In the genomic region with DNA sequence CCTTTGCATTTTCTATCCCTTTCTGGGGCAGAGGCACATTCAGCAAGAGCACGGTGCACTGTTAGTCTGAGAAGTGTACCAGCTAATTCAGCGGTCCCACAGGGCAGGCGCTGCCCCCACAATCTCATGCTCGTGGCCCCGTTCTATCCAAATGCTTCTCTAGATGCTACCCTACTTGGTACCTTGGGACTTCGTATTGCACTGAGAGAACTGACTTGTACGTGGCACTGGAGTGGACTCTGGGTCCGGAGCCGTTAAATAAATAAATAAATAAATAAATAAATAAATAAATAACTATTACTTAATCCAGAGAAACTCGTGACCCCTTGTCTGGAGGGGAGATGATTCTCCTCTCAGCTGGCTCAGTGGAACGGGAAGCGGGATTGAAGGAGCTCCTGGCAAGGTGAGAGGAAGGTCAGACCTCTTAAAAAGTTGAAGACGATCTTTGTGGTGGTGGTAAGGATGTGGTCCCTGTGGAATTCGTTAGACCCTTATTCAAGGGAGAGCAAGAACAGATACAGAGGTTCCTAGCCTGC, we compare ENCODE assay signal across 10 mouse cellular contexts. TPM values are rescaled to one million over a fixed set of nuclear protein-coding genes. Genes with fewer than 3 reads are reported as not detected.
DNase-seq lines count a peak whose midpoint lies in the region; ATAC-seq and TF ChIP-seq lines count a peak whose summit lies in the region.
"Had no signal": no experiment of that assay in that cellular context is flagged by ENCODE, and none has a peak within 500 bp of the region (broad histone marks: within the 10 kb centered on the region; RNA-seq: fewer than 3 reads in every experiment).

No protein-coding gene starts in this region.

- no peak for DNase-seq in heart, postnatal 4 days
- no peak for DNase-seq in stomach, postnatal 0 days (ENCODE audit: low spot score)
- no peak for DNase-seq in liver, postnatal 0 days
- no peak for DNase-seq in MN1 (ENCODE audit: low spot score)
- DNase-seq in gastrocnemius, postnatal 14 days = no peak

- no peak overlapping the region for H3K27ac ChIP-seq in heart, embryonic 11.5 days (ENCODE audit: low read depth, low read length)
- no peak overlapping the region for H3K27ac ChIP-seq in stomach, embryonic 14.5 days (ENCODE audit: low read length)
- H3K27ac ChIP-seq in stomach, postnatal 0 days (replicated peaks) = no peak overlapping the region
- H3K27ac ChIP-seq in limb, embryonic 13.5 days = no peak overlapping the region
- H3K27ac ChIP-seq in liver, postnatal 0 days (ENCODE audit: low read depth) = no peak overlapping the region
- H3K27ac ChIP-seq: limb, embryonic 15.5 days had no signal

- TF ChIP-seq CTCF in stomach, postnatal 0 days (IDR thresholded peaks at IDR 0.05; ENCODE audit: low read depth) = no peak
- no peak for TF ChIP-seq CTCF in liver, postnatal 0 days (IDR thresholded peaks at IDR 0.05; ENCODE audit: low read depth)

- H3K4me3 ChIP-seq in heart, embryonic 11.5 days (ENCODE audit: low read depth, low read length) = peak overlapping the region; percentile 46; the same call in 1 of the 2 replicates
- peak overlapping the region; percentile 27; the same call in 1 of the 2 replicates for H3K4me3 ChIP-seq in stomach, embryonic 14.5 days (ENCODE audit: low read depth, low read length)
- no peak overlapping the region for H3K4me3 ChIP-seq in stomach, postnatal 0 days (ENCODE audit: low read depth, low read length)
- H3K4me3 ChIP-seq in limb, embryonic 13.5 days = peak overlapping the region; percentile 46
- H3K4me3 ChIP-seq in liver, postnatal 0 days (ENCODE audit: low read depth, low read length) = no peak overlapping the region

- H3K4me1 ChIP-seq in heart, embryonic 11.5 days (ENCODE audit: control insufficient read depth, insufficient read depth, low read length) = peaks cover 6% of the 10 kb centered on the region; the same call in 1 of the 2 replicates
- 0 out of 2 replicates have a peak, but pooled peaks cover 5% of the 10 kb centered on the region for H3K4me1 ChIP-seq in stomach, embryonic 14.5 days (ENCODE audit: control insufficient read depth, insufficient read depth, low read length)
- peaks cover 2% of the 10 kb centered on the region; the same call in 1 of the 2 replicates for H3K4me1 ChIP-seq in stomach, postnatal 0 days (replicated peaks; ENCODE audit: control insufficient read depth, insufficient read depth)
- H3K4me1 ChIP-seq in limb, embryonic 13.5 days = peaks cover 8% of the 10 kb centered on the region
- H3K4me1 ChIP-seq in liver, postnatal 0 days (ENCODE audit: insufficient read depth) = peaks cover 3% of the 10 kb centered on the region; the same call in 1 of the 2 replicates

- 25% methylated on average over 14 of the region's 14 CpGs for WGBS in heart, embryonic 11.5 days (ENCODE audit: insufficient replicate concordance)
- 37% methylated on average over 14 of the region's 14 CpGs for WGBS in stomach, embryonic 14.5 days
- WGBS in stomach, postnatal 0 days = 43% methylated on average over 14 of the region's 14 CpGs
- WGBS in limb, embryonic 13.5 days = 37% methylated on average over 14 of the region's 14 CpGs
- 29% methylated on average over 14 of the region's 14 CpGs for WGBS in liver, postnatal 0 days (ENCODE audit: insufficient replicate concordance)

- intact Hi-C loops in gastrocnemius, postnatal 14 days (cut with DNase I; ENCODE audit: low total_unique reads) = no loop called here

- no peak for TF ChIP-seq EP300 in stomach, postnatal 0 days (optimal IDR thresholded peaks at IDR 0.05)
- TF ChIP-seq EP300 in liver, postnatal 0 days (IDR thresholded peaks at IDR 0.05; ENCODE audit: low read depth) = no peak

- no peaks in the 10 kb centered on the region for H3K9me3 ChIP-seq in heart, embryonic 11.5 days (replicated peaks; ENCODE audit: control insufficient read depth, low read length)
- no peaks in the 10 kb centered on the region for H3K9me3 ChIP-seq in stomach, embryonic 14.5 days (ENCODE audit: control insufficient read depth, low read depth, low read length)
- H3K9me3 ChIP-seq in stomach, postnatal 0 days (ENCODE audit: control insufficient read depth, low read length) = no peaks in the 10 kb centered on the region
- H3K9me3 ChIP-seq in limb, embryonic 13.5 days = no peaks in the 10 kb centered on the region
- H3K9me3 ChIP-seq in liver, postnatal 0 days (ENCODE audit: low read length) = no peaks in the 10 kb centered on the region
- H3K9me3 ChIP-seq: limb, embryonic 15.5 days had no signal

- no peak overlapping the region for H3K9ac ChIP-seq in heart, embryonic 11.5 days (ENCODE audit: low read depth, low read length)
- no peak overlapping the region for H3K9ac ChIP-seq in stomach, embryonic 14.5 days (replicated peaks; ENCODE audit: low read depth, low read length)
- H3K9ac ChIP-seq in stomach, postnatal 0 days (ENCODE audit: low read length) = no peak overlapping the region
- no peak overlapping the region for H3K9ac ChIP-seq in limb, embryonic 13.5 days
- no peak overlapping the region for H3K9ac ChIP-seq in liver, postnatal 0 days (replicated peaks)
- H3K9ac ChIP-seq: limb, embryonic 15.5 days had no signal

- no peak overlapping the region; the same call in 1 of the 2 replicates for H3K4me2 ChIP-seq in heart, embryonic 11.5 days
- no peak overlapping the region for H3K4me2 ChIP-seq in stomach, embryonic 14.5 days (replicated peaks; ENCODE audit: low read depth, low read length)
- H3K4me2 ChIP-seq in stomach, postnatal 0 days (replicated peaks; ENCODE audit: low read depth) = no peak overlapping the region
- H3K4me2 ChIP-seq in limb, embryonic 13.5 days (replicated peaks) = peak overlapping the region; percentile 81; the same call in 1 of the 2 replicates
- H3K4me2 ChIP-seq in liver, postnatal 0 days (ENCODE audit: low read depth, low read length) = no peak overlapping the region

- ATAC-seq in heart, embryonic 11.5 days (replicated peaks; ENCODE audit: insufficient number of reproducible peaks, low FRiP score, low TSS enrichment) = no peak
- ATAC-seq in stomach, embryonic 14.5 days (ENCODE audit: insufficient number of reproducible peaks, insufficient read depth, low FRiP score, low read depth) = no peak
- ATAC-seq in stomach, postnatal 0 days (ENCODE audit: low FRiP score, low TSS enrichment) = no peak
- ATAC-seq in limb, embryonic 13.5 days (ENCODE audit: low FRiP score, low read depth) = no peak
- no peak for ATAC-seq in liver, postnatal 0 days

- H3K36me3 ChIP-seq in heart, embryonic 11.5 days (ENCODE audit: control insufficient read depth, insufficient read depth, low read length) = no peaks in the 10 kb centered on the region
- H3K36me3 ChIP-seq in stomach, embryonic 14.5 days (ENCODE audit: control insufficient read depth, insufficient read depth, low read length) = no peaks in the 10 kb centered on the region
- H3K36me3 ChIP-seq in stomach, postnatal 0 days (ENCODE audit: control insufficient read depth, insufficient read depth, low read length) = no peaks in the 10 kb centered on the region
- H3K36me3 ChIP-seq in limb, embryonic 13.5 days = no peaks in the 10 kb centered on the region
- H3K36me3 ChIP-seq in liver, postnatal 0 days (replicated peaks; ENCODE audit: insufficient read depth, low read length) = no peaks in the 10 kb centered on the region
- H3K36me3 ChIP-seq: limb, embryonic 15.5 days had no signal

- H3K27me3 ChIP-seq in heart, embryonic 11.5 days (ENCODE audit: control insufficient read depth, insufficient read depth, low read length) = peaks cover 47% of the 10 kb centered on the region
- peaks cover 22% of the 10 kb centered on the region for H3K27me3 ChIP-seq in stomach, embryonic 14.5 days (ENCODE audit: control insufficient read depth, insufficient read depth, low read length)
- H3K27me3 ChIP-seq in stomach, postnatal 0 days (ENCODE audit: control insufficient read depth, insufficient read depth, low read length) = 0 out of 2 replicates have a peak, but pooled peaks cover 6% of the 10 kb centered on the region
- peaks cover 67% of the 10 kb centered on the region for H3K27me3 ChIP-seq in limb, embryonic 13.5 days
- H3K27me3 ChIP-seq in liver, postnatal 0 days (ENCODE audit: insufficient read depth, low read length) = peaks cover 31% of the 10 kb centered on the region

RNA-seq across cellular contexts. Expression of a gene that starts 0.6 kb away (rescaled TPM):
- polyA plus RNA-seq in heart, embryonic 11.5 days (2014; fragmentation: Nextera tagmentation; extraction: Ambion mirVana) = not detected in 2 replicates
- total RNA-seq in heart, postnatal 4 days (2021) = 1 to 10 TPM; 1.4 to 1.5 TPM
- not detected in 2 replicates for polyA plus RNA-seq in stomach, embryonic 14.5 days (2014; fragmentation: Nextera tagmentation; extraction: Ambion mirVana)
- 1.3 TPM in 2 replicates for polyA plus RNA-seq in stomach, postnatal 0 days (2015; fragmentation: Nextera tagmentation; extraction: Ambion mirVana)
- not detected in 2 replicates for polyA plus RNA-seq in limb, embryonic 13.5 days (2015; fragmentation: Nextera tagmentation; extraction: Ambion mirVana)
- not detected in 2 replicates for polyA plus RNA-seq in liver, postnatal 0 days (2015; fragmentation: Nextera tagmentation; extraction: Ambion mirVana)
- total RNA-seq in gastrocnemius, postnatal 14 days (2021) = 1 to 10 TPM in 1 of 2 experiments, under 1 TPM in 1; 0.55 to 1.3 TPM
- total RNA-seq: common myeloid progenitor, adult 5-6 weeks had no signal

RNA-seq across cellular contexts. Expression of a gene that starts 59.8 kb away (rescaled TPM):
- polyA plus RNA-seq in heart, embryonic 11.5 days (2014; fragmentation: Nextera tagmentation; extraction: Ambion mirVana) = 11.2 and 18.8 TPM in 2 replicates
- total RNA-seq in heart, postnatal 4 days (2021) = 1 to 10 TPM; 7.2 to 9.0 TPM
- polyA plus RNA-seq in stomach, embryonic 14.5 days (2014; fragmentation: Nextera tagmentation; extraction: Ambion mirVana) = 14.7 and 17.0 TPM in 2 replicates
- polyA plus RNA-seq in stomach, postnatal 0 days (2015; fragmentation: Nextera tagmentation; extraction: Ambion mirVana) = 4.4 and 4.9 TPM in 2 replicates
- polyA plus RNA-seq in limb, embryonic 13.5 days (2015; fragmentation: Nextera tagmentation; extraction: Ambion mirVana) = 15.3 and 16.1 TPM in 2 replicates
- 3.8 and 4.0 TPM in 2 replicates for polyA plus RNA-seq in liver, postnatal 0 days (2015; fragmentation: Nextera tagmentation; extraction: Ambion mirVana)
- 1 to 10 TPM; 1.6 to 2.6 TPM for total RNA-seq in gastrocnemius, postnatal 14 days (2021)

Comparison
In these comparisons a context has a peak if more than half of its experiments do, and no peak if none do; other contexts are left out.
1. H3K4me3 ChIP-seq: peak in heart, embryonic 11.5 days (single experiment), stomach, embryonic 14.5 days (single experiment) and limb, embryonic 13.5 days (single experiment); none in stomach, postnatal 0 days (single experiment) and liver, postnatal 0 days (single experiment).